Mouse (Mus musculus) thymus, adult 2 months (tissue): ENCODE results near the gene Crebrf. TPM values are rescaled to one million over a fixed set of nuclear protein-coding genes. Genes with fewer than 3 reads are reported as not detected.

Experiments
- DNase-seq: peaks from one replicate; pipeline ENCODE4 v3.0.0; 2021
- H3K27ac ChIP-seq: fragments of 200-500 bp; 2 replicates; pipeline ENCODE4 v1.5.1; 2012; ENCODE audit warnings: low read length, control low read depth; ENCODE audit not compliant: control insufficient read depth, insufficient read depth
- H3K27me3 ChIP-seq: fragments of 200-500 bp; 2 replicates; pipeline ENCODE4 v1.6.1; 2012; ENCODE audit warnings: mild to moderate bottlenecking, low read length, moderate library complexity, mixed read lengths; ENCODE audit not compliant: control insufficient read depth, insufficient read depth
- H3K36me3 ChIP-seq: fragments of 200-500 bp; 2 replicates; pipeline ENCODE4 v1.6.1; 2012; ENCODE audit warnings: mild to moderate bottlenecking, low read length, moderate library complexity; ENCODE audit not compliant: control insufficient read depth, insufficient read depth
- H3K4me1 ChIP-seq: fragments of 200-500 bp; replicated peaks from 2 replicates; pipeline ENCODE4 v1.6.1; 2012; ENCODE audit warnings: low read length; ENCODE audit not compliant: control insufficient read depth, insufficient read depth
- H3K4me3 ChIP-seq: fragments of 200-500 bp; 2 replicates; pipeline ENCODE4 v1.5.1; 2012; ENCODE audit warnings: mild to moderate bottlenecking, low read length, control low read depth, moderate library complexity; ENCODE audit not compliant: control insufficient read depth, insufficient read depth
- CTCF ChIP-seq: fragments of 200-500 bp; IDR thresholded peaks from 2 replicates; pipeline ENCODE4 v1.5.1; 2012; ENCODE audit warnings: mild to moderate bottlenecking, control low read depth, low read length, moderate library complexity, borderline replicate concordance; ENCODE audit not compliant: control insufficient read depth, poor library complexity, insufficient read depth; ENCODE audit errors: extremely low read depth
- POLR2A ChIP-seq: fragments of 200-500 bp; IDR thresholded peaks from 2 replicates; pipeline ENCODE4 v1.6.1; 2012; ENCODE audit warnings: mild to moderate bottlenecking, low read length, control low read depth, moderate library complexity; ENCODE audit not compliant: control insufficient read depth, poor library complexity, insufficient read depth; ENCODE audit errors: extremely low read depth
- WGBS: fragments of 180-500 bp; shearing (Covaris S2); methylation state at CpG from one replicate; pipeline ENCODE4 v1.1.7; 2018; 5-methylcytosine and 5-hydroxymethylcytosine counted together
- polyA plus RNA-seq: library from polyadenylated mRNA; depleted of rRNA; stranded (reverse); fragments of >200 nt; gene quantifications from 2 replicates; pipeline ENCODE4 v1.2.3, GENCODE M21; 2012

Crebrf gene
- polyA plus RNA-seq, 1 experiment = 8.0 TPM

DNA sequence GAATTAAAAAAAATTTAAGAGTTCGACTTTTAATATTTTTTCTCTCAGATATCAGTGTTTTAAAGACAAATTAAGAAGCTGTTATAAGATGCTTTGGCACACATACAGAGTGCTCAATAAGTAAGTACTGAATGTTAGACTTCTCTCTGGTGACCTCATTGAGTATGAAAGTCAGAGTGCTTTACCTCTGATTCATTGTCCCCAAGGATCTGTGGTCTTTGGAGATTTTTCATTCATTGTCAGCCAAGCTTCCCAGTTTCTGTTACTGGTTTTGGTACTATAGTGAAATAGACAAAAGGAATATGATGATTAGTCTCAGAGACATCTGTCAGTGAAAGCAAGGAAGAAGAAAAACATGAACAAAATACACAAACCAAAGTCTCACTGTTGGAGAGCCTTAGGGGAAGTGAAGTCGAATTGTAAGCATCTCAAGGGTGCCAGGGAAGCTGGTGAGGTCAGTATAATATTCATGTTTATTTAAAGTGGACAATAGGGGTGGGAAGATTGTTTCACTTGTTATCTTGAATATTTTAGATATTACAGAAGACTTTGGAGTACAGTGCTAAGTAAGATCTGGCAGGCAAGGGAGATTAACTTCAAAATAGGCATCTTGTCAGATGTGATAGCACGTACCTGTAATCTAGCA lies 11.8 kb downstream of the Crebrf start:
- TF ChIP-seq POLR2A (no peak), CTCF (no peak)
- no peak overlapping the region for H3K4me3 ChIP-seq
- H3K36me3 ChIP-seq = no peaks in the 10 kb centered on the region
- DNase-seq = no peak
- no peaks in the 10 kb centered on the region for H3K27me3 ChIP-seq
- WGBS = 77% methylated on average over 3 of the region's 3 CpGs
- no peak overlapping the region for H3K27ac ChIP-seq
- no peaks in the 10 kb centered on the region for H3K4me1 ChIP-seq

DNA sequence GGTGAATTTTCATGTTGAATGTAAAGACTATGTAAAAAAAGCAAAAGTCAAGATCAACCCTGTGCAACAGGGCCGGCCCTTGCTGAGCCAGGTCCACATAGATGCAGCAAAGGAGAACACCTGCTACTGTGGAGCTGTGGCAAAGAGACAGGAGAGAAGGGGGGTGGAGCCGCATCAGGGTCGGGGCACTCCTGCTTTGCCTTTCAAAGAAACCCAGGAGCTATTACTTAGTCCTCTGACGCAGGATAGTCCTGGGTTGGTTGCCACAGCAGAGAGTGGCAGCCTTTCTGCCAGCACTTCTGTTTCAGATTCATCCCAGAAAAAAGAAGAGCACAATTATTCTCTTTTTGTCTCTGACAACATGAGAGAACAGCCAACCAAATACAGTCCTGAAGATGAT lies 27.1 kb downstream of the Crebrf start:
- no peak overlapping the region for H3K4me3 ChIP-seq
- no peak for DNase-seq
- no peaks in the 10 kb centered on the region for H3K4me1 ChIP-seq
- H3K27ac ChIP-seq = no peak overlapping the region
- WGBS = 92% methylated on average over 4 of the region's 4 CpGs
- no peak for TF ChIP-seq POLR2A
- no peak for TF ChIP-seq CTCF
- H3K27me3 ChIP-seq = no peaks in the 10 kb centered on the region
- peaks cover 8% of the 10 kb centered on the region; the same call in 1 of the 2 replicates for H3K36me3 ChIP-seq

GRCm38 (mm10) chr17:26743294-26743693 lies 27.8 kb downstream of the Crebrf start:
- no peaks in the 10 kb centered on the region for H3K4me1 ChIP-seq
- no peak for DNase-seq
- TF ChIP-seq CTCF = no peak
- no peak for TF ChIP-seq POLR2A
- H3K36me3 ChIP-seq = peaks cover 8% of the 10 kb centered on the region; the same call in 1 of the 2 replicates
- H3K27ac ChIP-seq = no peak overlapping the region
- WGBS = 85% methylated on average over 1 of the region's 1 CpGs
- H3K4me3 ChIP-seq = no peak overlapping the region
- H3K27me3 ChIP-seq = no peaks in the 10 kb centered on the region

- DNase-seq = no peak
- Histone ChIP-seq H3K4me1 (no peaks in the 10 kb centered on the region), H3K27ac (no peak overlapping the region), H3K27me3 (no peaks in the 10 kb centered on the region), H3K36me3 (no peaks in the 10 kb centered on the region), H3K4me3 (no peak overlapping the region)
- TF ChIP-seq POLR2A (no peak), CTCF (no peak)
- WGBS = 79% methylated on average over 3 of the region's 3 CpGs
These were observed 34.5 kb downstream of the Crebrf start for GRCm38 (mm10) chr17:26749975-26750374.

GRCm38 (mm10) chr17:26752297-26752696 lies 36.8 kb downstream of the Crebrf start:
- no peak overlapping the region for H3K27ac ChIP-seq
- peak; percentile 8 for DNase-seq
- no peaks in the 10 kb centered on the region for H3K4me1 ChIP-seq
- no peaks in the 10 kb centered on the region for H3K36me3 ChIP-seq
- no peak for TF ChIP-seq CTCF
- no peak for TF ChIP-seq POLR2A
- H3K4me3 ChIP-seq = no peak overlapping the region
- no peaks in the 10 kb centered on the region for H3K27me3 ChIP-seq
- WGBS = 0% methylated on average over 1 of the region's 1 CpGs

- 34% methylated on average over 2 of the region's 2 CpGs for WGBS
These were observed 38.0 kb downstream of the Crebrf start for GRCm38 (mm10) chr17:26753476-26753875.

More at GRCm38 (mm10) chr17:26753476-26753875, 38.0 kb downstream of the Crebrf start:
- TF ChIP-seq POLR2A = no peak
- no peak for TF ChIP-seq CTCF
- H3K27ac ChIP-seq = no peak overlapping the region
- H3K4me3 ChIP-seq = no peak overlapping the region
- H3K27me3 ChIP-seq = no peaks in the 10 kb centered on the region
- peaks cover 9% of the 10 kb centered on the region for H3K36me3 ChIP-seq
- no peaks in the 10 kb centered on the region for H3K4me1 ChIP-seq
- DNase-seq = no peak
